Mouse (Mus musculus): Measurements from ENCODE around the gene Rftn1.

- no peak for TF ChIP-seq GABPA (IDR thresholded peaks at IDR 0.05; ENCODE audit: insufficient replicate concordance, low read depth, low read length)
- TF ChIP-seq ZNF384 (IDR thresholded peaks at IDR 0.05; ENCODE audit: low read depth, low read length) = no peak
- no peak for TF ChIP-seq EP300 (IDR thresholded peaks at IDR 0.05; ENCODE audit: low read length)
- no peak for TF ChIP-seq CTCF (conservative IDR thresholded peaks at IDR 0.05 in 1 of 2, IDR thresholded peaks at IDR 0.05 in 1 of 2; ENCODE audit: low read depth in 2 of 2, low read length in 2 of 2)
- TF ChIP-seq CHD2 (IDR thresholded peaks at IDR 0.05; ENCODE audit: low read length) = no peak
- TF ChIP-seq UBTF (IDR thresholded peaks at IDR 0.05; ENCODE audit: low read depth, low read length) = no peak
- no peak for TF ChIP-seq MAX (IDR thresholded peaks at IDR 0.05; ENCODE audit: low read length)
- no peak for TF ChIP-seq ZC3H11A (IDR thresholded peaks at IDR 0.05; ENCODE audit: low read depth, low read length)
- TF ChIP-seq CHD1 (IDR thresholded peaks at IDR 0.05; ENCODE audit: low read depth, low read length) = no peak
- TF ChIP-seq MEF2A (IDR thresholded peaks at IDR 0.05; ENCODE audit: borderline replicate concordance, low read depth, low read length) = no peak
- TF ChIP-seq JUN (IDR thresholded peaks at IDR 0.05; ENCODE audit: insufficient read depth, low read depth, low read length) = no peak
- no peak for TF ChIP-seq MAFK (IDR thresholded peaks at IDR 0.05; ENCODE audit: insufficient replicate concordance, low read length)
These were observed 152.4 kb downstream of the Rftn1 start for GRCm38 (mm10) chr17:50037882-50038665.
